Mouse (Mus musculus) v-Abl transformed pro-B cells (cell line): ENCODE results near the gene Impdh2.
"Not testable (repeated sequence)": the region's sequence is repeated elsewhere in the genome, so short reads cannot be mapped to it uniquely, and the experiment has no call there.

ENCODE experiments used
- in situ Hi-C, 2 experiments: fragments of 400-800 bp; cut with MboI; formaldehyde crosslinking; loops; one replicate each; pipeline ENCODE4 v1.15.1; 2025; ENCODE audit not compliant: unreplicated experiment in 2 of 2

Impdh2 gene

GRCm38 (mm10) chr9:108599021-108599566, 39.0 kb downstream of the Impdh2 start:
- in situ Hi-C loops, result no loop called here

- in situ Hi-C loops, result no loop called here
Observed at GRCm38 (mm10) chr9:108600011-108600410, 39.9 kb downstream of the Impdh2 start.

GRCm38 (mm10) chr9:108601986-108602385, 41.9 kb downstream of the Impdh2 start:
- in situ Hi-C loops, result no loop called here

- in situ Hi-C loops, result not testable (repeated sequence)
Observed at GRCm38 (mm10) chr9:108607929-108608328, 47.8 kb downstream of the Impdh2 start.

DNA sequence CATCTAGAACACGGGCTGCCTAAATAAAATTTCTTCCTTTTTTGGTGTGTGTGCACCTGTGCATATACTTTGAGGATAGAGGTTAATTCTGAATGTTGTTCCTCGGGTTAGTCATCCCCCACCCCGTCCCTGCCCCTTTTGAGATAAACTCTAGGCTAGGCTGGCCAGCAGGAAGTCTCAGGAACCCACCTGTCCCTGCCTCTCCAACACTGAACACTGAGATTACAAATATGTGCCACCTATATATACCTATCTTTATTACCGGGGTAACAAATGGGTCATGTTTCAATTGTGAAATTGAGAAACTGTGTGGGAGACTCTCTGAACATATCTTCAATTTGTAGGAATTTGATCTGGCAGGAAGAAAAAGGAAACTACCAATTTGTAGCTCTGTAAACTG, 48.8 kb downstream of the Impdh2 start:
- in situ Hi-C loops, result no loop called here

DNA sequence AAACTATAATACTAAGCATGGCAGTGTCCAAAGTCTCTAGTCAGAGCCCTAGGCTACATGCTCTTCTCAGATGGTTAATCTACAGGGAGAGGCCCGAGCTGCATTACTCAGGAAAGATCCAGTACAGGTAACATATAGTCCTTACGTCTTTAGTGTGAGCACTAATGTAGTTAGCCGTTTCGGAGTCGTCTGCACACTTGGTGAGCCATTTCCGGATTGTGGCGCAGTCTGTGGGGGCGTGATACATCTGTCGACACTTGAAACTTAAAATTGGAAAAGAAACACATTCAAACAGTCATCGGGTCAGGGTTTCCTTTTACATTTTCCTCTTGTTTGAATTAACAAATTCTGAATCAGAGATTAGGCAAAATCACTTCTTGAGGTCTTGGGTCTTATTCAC, 51.4 kb downstream of the Impdh2 start:
- in situ Hi-C loops, result no loop called here
